Mouse (Mus musculus) erythroblast, embryonic 14.5 days (primary cell): ENCODE measurements around the gene Prkg1.

Experiments
- GATA1 ChIP-seq: IDR thresholded peaks from 2 replicates; pipeline ENCODE4 v1.6.1; 2012; ENCODE audit warnings: low read length, inconsistent platforms, mixed read lengths
- TAL1 ChIP-seq: IDR thresholded peaks from 3 replicates; pipeline ENCODE4 v1.6.1; 2012; ENCODE audit warnings: low read length, inconsistent platforms, mixed read lengths

DNA sequence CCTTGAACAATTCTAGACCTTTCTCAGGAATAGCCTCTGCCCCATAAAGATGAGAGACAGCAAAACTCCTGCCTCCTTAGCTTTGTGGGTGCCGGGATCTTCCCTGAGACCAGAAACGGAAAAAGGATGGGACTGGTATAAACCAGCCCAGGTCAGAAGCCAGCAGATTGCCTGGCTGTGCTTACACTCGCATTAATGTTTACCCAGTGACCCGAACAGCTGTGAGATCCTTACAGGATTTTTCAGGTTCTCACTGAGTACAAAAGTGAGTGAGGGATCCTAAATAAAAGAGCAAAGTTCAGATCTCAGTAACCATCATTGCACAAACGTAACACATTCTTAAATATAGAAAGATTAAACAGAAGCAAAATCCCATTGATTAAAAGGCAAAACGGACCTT lies 1248.1 kb downstream of the Prkg1 start:
- no peak for TF ChIP-seq TAL1
- no peak for TF ChIP-seq GATA1
